Mouse (Mus musculus): ENCODE measurements around the gene Pex11g.

DNA sequence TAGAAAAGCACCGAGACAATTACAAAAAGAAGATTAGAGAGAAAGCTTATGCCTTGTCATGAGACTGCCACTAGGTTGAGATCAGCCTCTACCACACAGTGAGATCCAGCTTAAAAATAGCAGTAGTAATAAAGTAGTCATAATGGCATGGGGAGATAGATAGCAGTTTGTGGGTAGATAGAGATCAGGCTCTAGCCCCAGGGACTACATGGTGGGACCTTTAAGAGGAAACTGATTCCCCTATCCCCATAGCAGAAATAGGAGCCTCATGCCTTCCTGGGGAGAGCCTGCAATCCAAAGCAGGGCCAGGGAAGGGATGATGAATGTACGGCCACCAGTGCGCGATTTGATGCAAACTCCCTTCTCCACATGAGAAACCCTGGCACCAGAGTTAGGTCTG, 52.2 kb downstream of the Pex11g start:
- TF ChIP-seq ETS1 (IDR thresholded peaks at IDR 0.05; ENCODE audit: low read depth, low read length), result no peak
- TF ChIP-seq USF1 (IDR thresholded peaks at IDR 0.05; ENCODE audit: low read depth, low read length), result no peak
- no peak for TF ChIP-seq CTCF (IDR thresholded peaks at IDR 0.05 in 2 of 3, conservative IDR thresholded peaks at IDR 0.05 in 1 of 3; ENCODE audit: control insufficient read depth in 1 of 3, insufficient read depth in 1 of 3, low read depth in 2 of 3, low read length in 3 of 3, poor library complexity in 1 of 3, severe bottlenecking in 1 of 3)

Measured in MEL (cell line).